Mouse (Mus musculus) retina, postnatal 7 days (tissue): ENCODE data around the gene Gm12355.

ENCODE experiments used
- DNase-seq: peaks from one replicate; pipeline ENCODE4 v3.0.0-alpha.2; 2012; ENCODE audit warnings: low read depth, low spot score

The Gm12355 gene

GRCm38 (mm10) chr11:98581286-98582029, 44.0 kb downstream of the Gm12355 start:
- DNase-seq: no peak

- DNase-seq: no peak
These were observed 45.0 kb downstream of the Gm12355 start for GRCm38 (mm10) chr11:98580301-98581121.

- DNase-seq: no peak
These were observed 47.7 kb downstream of the Gm12355 start for GRCm38 (mm10) chr11:98577776-98578175.
